Mouse (Mus musculus): ENCODE data around the gene Mtus2.

- no peak for TF ChIP-seq MAFK (IDR thresholded peaks at IDR 0.05; ENCODE audit: borderline replicate concordance, low read depth, low read length)
- no peak for TF ChIP-seq CTCF (IDR thresholded peaks at IDR 0.05 in 2 of 3, conservative IDR thresholded peaks at IDR 0.05 in 1 of 3; ENCODE audit: control insufficient read depth in 1 of 3, insufficient read depth in 1 of 3, low read depth in 2 of 3, low read length in 3 of 3, poor library complexity in 1 of 3, severe bottlenecking in 1 of 3)
- no peak for TF ChIP-seq MYB (IDR thresholded peaks at IDR 0.05; ENCODE audit: low read depth, low read length)
Observed at GRCm38 (mm10) chr5:148288804-148289203, 331.7 kb downstream of the Mtus2 start.
